Mouse (Mus musculus): Measurements from ENCODE around the gene Wfdc5.

Wfdc5 gene

GRCm38 (mm10) chr2:164127297-164127696, 55.2 kb downstream of the Wfdc5 start:
- DNase-seq, result no peak

GRCm38 (mm10) chr2:164126533-164126955, 56.0 kb downstream of the Wfdc5 start:
- no peak for DNase-seq

All from heart, adult 11 months (tissue).